Mouse (Mus musculus) adrenal gland, postnatal 36 days (tissue): ENCODE data around the gene Alk. TPM values are rescaled to one million over a fixed set of nuclear protein-coding genes. Genes with fewer than 3 reads are reported as not detected.

ENCODE experiments used
- total RNA-seq, 2 experiments: library from RNA; stranded (reverse); gene quantifications; 2 replicates each; pipeline ENCODE4 v1.2.3; 2021

The Alk gene
- total RNA-seq, 2 experiments from 2014 or later, result not detected

Other genes starting within 250 kb of the Alk start
- 10 to 100 TPM; 73.2 to 75.3 TPM for gene Ypel5, start 231.8 kb upstream of the Alk start, total RNA-seq